Mouse (Mus musculus) CD4-positive, CD25-positive, alpha-beta regulatory T cell, adult 2 months (primary cell): ENCODE measurements around the gene Spag6.

Source experiments
- DNase-seq: peaks from one replicate; pipeline ENCODE4 v3.0.0-alpha.2; 2012; ENCODE audit warnings: low read depth, low spot score

Gene Spag6

GRCm38 (mm10) chr2:18687671-18688170 lies 6.1 kb upstream of the Spag6 start:
- no peak for DNase-seq

- no peak for DNase-seq
Measured at GRCm38 (mm10) chr2:18688286-18688685, 5.5 kb upstream of the Spag6 start.

GRCm38 (mm10) chr2:18688708-18689063 lies 5.1 kb upstream of the Spag6 start:
- peak; percentile 88 for DNase-seq

GRCm38 (mm10) chr2:18689064-18689921 lies 4.5 kb upstream of the Spag6 start:
- DNase-seq: peak; percentile 68

- DNase-seq: peak; percentile 54
Measured at GRCm38 (mm10) chr2:18690055-18690691, 3.7 kb upstream of the Spag6 start.

GRCm38 (mm10) chr2:18690756-18691155 lies 3.1 kb upstream of the Spag6 start:
- DNase-seq: no peak

- no peak for DNase-seq
Measured at GRCm38 (mm10) chr2:18692031-18692430, 1.8 kb upstream of the Spag6 start.

- no peak for DNase-seq
Measured at GRCm38 (mm10) chr2:18692548-18692947, 1.3 kb upstream of the Spag6 start.

- no peak for DNase-seq
Measured at GRCm38 (mm10) chr2:18693491-18693870, 351 bp upstream of the Spag6 start.

GRCm38 (mm10) chr2:18694611-18694950 lies 749 bp downstream of the Spag6 start:
- peak; percentile 58 for DNase-seq

GRCm38 (mm10) chr2:18695163-18695562 lies 1.3 kb downstream of the Spag6 start:
- no peak for DNase-seq

GRCm38 (mm10) chr2:18695629-18696150 lies 1.9 kb downstream of the Spag6 start:
- no peak for DNase-seq

GRCm38 (mm10) chr2:18697591-18698244 lies 3.9 kb downstream of the Spag6 start:
- DNase-seq: no peak

GRCm38 (mm10) chr2:18698663-18699385 lies 5.0 kb downstream of the Spag6 start:
- peak; percentile 43 for DNase-seq

GRCm38 (mm10) chr2:18699401-18699990 lies 5.7 kb downstream of the Spag6 start:
- DNase-seq: no peak

- DNase-seq: no peak
Measured at GRCm38 (mm10) chr2:18710356-18710755, 16.5 kb downstream of the Spag6 start.

GRCm38 (mm10) chr2:18713071-18713470 lies 19.2 kb downstream of the Spag6 start:
- no peak for DNase-seq

- DNase-seq: peak; percentile 57
Measured at GRCm38 (mm10) chr2:18714337-18714736, 20.5 kb downstream of the Spag6 start.

- DNase-seq: no peak
Measured at GRCm38 (mm10) chr2:18718521-18718920, 24.7 kb downstream of the Spag6 start.

GRCm38 (mm10) chr2:18722208-18722830 lies 28.5 kb downstream of the Spag6 start:
- no peak for DNase-seq

- DNase-seq: no peak
Measured at GRCm38 (mm10) chr2:18724462-18724861, 30.6 kb downstream of the Spag6 start.
